Mouse (Mus musculus): ENCODE results near the gene Ablim1. TPM values are rescaled to one million over a fixed set of nuclear protein-coding genes. Genes with fewer than 3 reads are reported as not detected.

Gene Ablim1
- total and polyA plus RNA-seq, 2 experiments from 2014 or later: 44.7 to 71.7 TPM

- WGBS: 14% methylated on average over 7 of the region's 7 CpGs
- ATAC-seq (no peak), DNase-seq (ENCODE audit: low spot score) (no peak)
- H3K27me3 ChIP-seq (ENCODE audit: insufficient read depth, low read length): no peaks in the 10 kb centered on the region
- no peaks in the 10 kb centered on the region for H3K9me3 ChIP-seq (ENCODE audit: low read length)
- TF ChIP-seq CTCF (IDR thresholded peaks at IDR 0.05; ENCODE audit: low read depth): no peak
- peak overlapping the region; percentile 43; the same call in 1 of the 2 replicates for H3K4me2 ChIP-seq (ENCODE audit: low read depth, low read length)
- H3K9ac ChIP-seq (replicated peaks; ENCODE audit: low read length): no peak overlapping the region
- H3K27ac ChIP-seq: peak overlapping the region; percentile 32; the same call in 1 of the 2 replicates
- peak overlapping the region; percentile 10; the same call in 1 of the 2 replicates for H3K4me3 ChIP-seq (ENCODE audit: low read length)
- H3K36me3 ChIP-seq (ENCODE audit: insufficient read depth, low read length): no peaks in the 10 kb centered on the region
- peaks cover 20% of the 10 kb centered on the region for H3K4me1 ChIP-seq (ENCODE audit: insufficient read depth, low read length)
Observed at GRCm38 (mm10) chr19:57116871-57117501, 197.7 kb downstream of the Ablim1 start.

GRCm38 (mm10) chr19:57115670-57116069 lies 199.0 kb downstream of the Ablim1 start:
- Histone ChIP-seq H3K27ac (no peak overlapping the region), H3K4me1 (ENCODE audit: insufficient read depth, low read length) (peaks cover 20% of the 10 kb centered on the region), H3K4me2 (ENCODE audit: low read depth, low read length) (no peak overlapping the region), H3K4me3 (ENCODE audit: low read length) (no peak overlapping the region), H3K9me3 (ENCODE audit: low read length) (no peaks in the 10 kb centered on the region), H3K27me3 (ENCODE audit: insufficient read depth, low read length) (no peaks in the 10 kb centered on the region), H3K9ac (replicated peaks; ENCODE audit: low read length) (no peak overlapping the region), H3K36me3 (ENCODE audit: insufficient read depth, low read length) (no peaks in the 10 kb centered on the region)
- no peak for DNase-seq (ENCODE audit: low spot score)
- WGBS: 64% methylated on average over 5 of the region's 5 CpGs
- no peak for ATAC-seq
- TF ChIP-seq CTCF (IDR thresholded peaks at IDR 0.05; ENCODE audit: low read depth): peak; percentile 5; the same call in 1 of the 2 replicates

- no peak overlapping the region for H3K4me2 ChIP-seq (ENCODE audit: low read depth, low read length)
- ATAC-seq (no peak), DNase-seq (ENCODE audit: low spot score) (no peak)
- H3K27ac ChIP-seq: no peak overlapping the region
- 80% methylated on average over 5 of the region's 5 CpGs for WGBS
- H3K36me3 ChIP-seq (ENCODE audit: insufficient read depth, low read length): no peaks in the 10 kb centered on the region
- no peaks in the 10 kb centered on the region for H3K27me3 ChIP-seq (ENCODE audit: insufficient read depth, low read length)
- peaks cover 17% of the 10 kb centered on the region for H3K4me1 ChIP-seq (ENCODE audit: insufficient read depth, low read length)
- no peak overlapping the region for H3K4me3 ChIP-seq (ENCODE audit: low read length)
- no peak overlapping the region for H3K9ac ChIP-seq (replicated peaks; ENCODE audit: low read length)
- no peaks in the 10 kb centered on the region for H3K9me3 ChIP-seq (ENCODE audit: low read length)
- TF ChIP-seq CTCF (IDR thresholded peaks at IDR 0.05; ENCODE audit: low read depth): no peak
Observed at GRCm38 (mm10) chr19:57114951-57115350, 199.8 kb downstream of the Ablim1 start.

DNA sequence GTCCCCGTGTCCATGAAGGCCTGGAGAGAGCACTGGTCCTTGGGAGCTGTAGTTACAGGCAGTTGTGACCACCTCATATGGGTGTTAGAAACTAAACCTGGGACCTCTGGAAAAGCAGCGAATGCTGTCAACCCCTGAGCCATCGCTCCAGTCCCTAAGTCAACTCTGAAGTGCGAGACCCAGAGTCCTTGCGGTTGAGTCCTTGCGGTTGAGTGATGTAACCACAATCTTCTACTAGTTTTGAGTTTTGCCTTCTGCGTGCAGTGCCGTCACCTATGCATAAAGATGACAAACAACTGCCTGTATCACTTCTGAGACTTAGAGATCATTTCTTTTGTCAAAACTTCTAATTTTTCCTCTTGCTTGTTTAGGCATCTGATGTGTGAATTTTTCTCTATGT lies 200.7 kb downstream of the Ablim1 start:
- Histone ChIP-seq H3K27ac (no peak overlapping the region), H3K36me3 (ENCODE audit: insufficient read depth, low read length) (no peaks in the 10 kb centered on the region), H3K4me2 (ENCODE audit: low read depth, low read length) (no peak overlapping the region)

DNA sequence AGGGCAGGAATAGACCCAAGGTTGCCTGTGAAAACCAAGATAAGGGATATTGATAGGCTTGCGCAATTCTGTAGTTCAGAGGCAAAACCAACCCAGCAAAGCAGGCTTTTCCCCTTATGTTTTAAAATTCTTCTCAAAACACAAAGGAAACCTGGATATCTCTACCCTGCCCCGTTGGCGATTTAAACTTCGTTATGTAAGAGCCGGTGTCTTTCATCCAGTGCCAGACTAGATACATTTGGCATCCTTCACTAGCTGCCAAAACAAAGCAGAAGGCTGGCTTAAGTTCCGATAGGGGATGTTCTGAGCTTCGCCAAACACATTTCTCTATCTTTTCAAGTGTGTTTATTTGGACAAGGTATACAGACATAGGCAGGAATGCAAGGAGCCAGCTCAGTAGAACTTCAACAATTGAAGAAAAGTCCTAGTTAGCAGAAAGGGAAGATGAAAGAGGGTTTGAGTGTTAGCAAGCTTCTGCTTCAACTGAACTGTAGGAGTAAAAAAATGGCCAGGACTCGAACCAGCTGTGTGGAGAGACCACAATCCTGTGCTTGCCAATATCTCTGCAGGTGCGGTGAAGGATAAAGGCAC lies 201.8 kb downstream of the Ablim1 start:
- H3K27me3 ChIP-seq (ENCODE audit: insufficient read depth, low read length): no peaks in the 10 kb centered on the region
- peak overlapping the region; percentile 56 for H3K27ac ChIP-seq
- no peaks in the 10 kb centered on the region for H3K36me3 ChIP-seq (ENCODE audit: insufficient read depth, low read length)
- H3K4me2 ChIP-seq (ENCODE audit: low read depth, low read length): no peak overlapping the region
- ATAC-seq (0 out of 2 replicates have a peak, but pooled peaks have one; percentile 4), DNase-seq (ENCODE audit: low spot score) (peak; percentile 52)
- no peak overlapping the region for H3K9ac ChIP-seq (replicated peaks; ENCODE audit: low read length)
- no peak overlapping the region for H3K4me3 ChIP-seq (ENCODE audit: low read length)
- TF ChIP-seq CTCF (IDR thresholded peaks at IDR 0.05; ENCODE audit: low read depth): no peak
- peaks cover 8% of the 10 kb centered on the region for H3K4me1 ChIP-seq (ENCODE audit: insufficient read depth, low read length)
- WGBS: 49% methylated on average over 9 of the region's 9 CpGs
- H3K9me3 ChIP-seq (ENCODE audit: low read length): no peaks in the 10 kb centered on the region

More for the DNA sequence above, 200.7 kb downstream of the Ablim1 start:
- TF ChIP-seq CTCF (IDR thresholded peaks at IDR 0.05; ENCODE audit: low read depth): no peak
- 98% methylated on average over 8 of the region's 8 CpGs for WGBS
- Histone ChIP-seq H3K27me3 (ENCODE audit: insufficient read depth, low read length) (no peaks in the 10 kb centered on the region), H3K9me3 (ENCODE audit: low read length) (no peaks in the 10 kb centered on the region), H3K4me1 (ENCODE audit: insufficient read depth, low read length) (peaks cover 13% of the 10 kb centered on the region), H3K4me3 (ENCODE audit: low read length) (no peak overlapping the region), H3K9ac (replicated peaks; ENCODE audit: low read length) (no peak overlapping the region)
- DNase-seq (ENCODE audit: low spot score) (no peak), ATAC-seq (no peak)

DNA sequence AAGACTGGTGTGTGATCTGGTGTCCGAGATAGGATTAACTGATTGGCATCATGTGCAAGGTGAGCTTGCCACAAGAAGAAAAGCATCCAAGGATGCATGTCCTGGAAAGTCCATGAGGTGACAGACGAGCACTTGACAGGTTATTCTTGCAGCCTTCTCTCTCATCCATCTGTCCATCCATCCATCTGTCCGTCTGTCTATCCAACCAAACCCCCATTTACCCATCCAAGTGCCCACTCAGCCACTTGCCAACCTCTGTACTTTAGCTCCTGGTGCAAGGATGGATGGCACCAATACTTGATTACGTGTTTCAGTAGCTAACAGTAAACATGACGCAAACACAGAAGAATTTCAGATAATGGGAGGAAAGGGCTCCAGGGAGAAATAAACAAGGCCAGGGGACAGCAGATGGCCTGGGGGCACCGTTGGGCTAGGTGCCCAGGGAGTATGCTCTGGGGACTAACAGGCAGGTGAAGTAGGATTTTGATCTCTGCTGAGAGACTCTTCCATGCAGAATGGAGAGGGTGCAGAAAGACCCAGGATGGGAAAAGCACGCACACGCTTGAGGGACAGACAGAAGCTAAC lies 202.4 kb downstream of the Ablim1 start:
- WGBS: 61% methylated on average over 8 of the region's 8 CpGs
- no peak for TF ChIP-seq CTCF (IDR thresholded peaks at IDR 0.05; ENCODE audit: low read depth)
- no peak overlapping the region for H3K4me3 ChIP-seq (ENCODE audit: low read length)
- H3K27ac ChIP-seq: peak overlapping the region; percentile 56; the same call in 1 of the 2 replicates
- H3K36me3 ChIP-seq (ENCODE audit: insufficient read depth, low read length): no peaks in the 10 kb centered on the region
- 0 out of 2 replicates have a peak, but pooled peaks have one; percentile 18 for ATAC-seq
- no peak overlapping the region for H3K4me2 ChIP-seq (ENCODE audit: low read depth, low read length)
- DNase-seq (ENCODE audit: low spot score): no peak
- no peaks in the 10 kb centered on the region for H3K27me3 ChIP-seq (ENCODE audit: insufficient read depth, low read length)
- no peak overlapping the region for H3K9ac ChIP-seq (replicated peaks; ENCODE audit: low read length)
- H3K4me1 ChIP-seq (ENCODE audit: insufficient read depth, low read length): peaks cover 6% of the 10 kb centered on the region
- H3K9me3 ChIP-seq (ENCODE audit: low read length): no peaks in the 10 kb centered on the region

Measured in hindbrain, postnatal 0 days (tissue).